Mouse (Mus musculus): ENCODE results near the gene Olfr553.

The Olfr553 gene

GRCm38 (mm10) chr7:102564999-102565997 lies 52.7 kb downstream of the Olfr553 start, which contains the start of gene Trim21:
Trim21 (minus strand) TSS chr7:102565486.
- H3K36me3 ChIP-seq (ENCODE audit: control insufficient read depth, insufficient read depth, low read length, poor library complexity, severe bottlenecking), result 0 out of 2 replicates have a peak, but pooled peaks cover 8% of the 10 kb centered on the region
- peak; percentile 92 for DNase-seq (ENCODE audit: low read depth, low spot score)
- no peaks in the 10 kb centered on the region for H3K27me3 ChIP-seq (ENCODE audit: control insufficient read depth, insufficient read depth, low read length, poor library complexity, severe bottlenecking)

All from splenic B cell, adult 2 months (primary cell).